In genomic region chr7:34570114-34571065, GRCm38 (mm10) we compare ENCODE assay signal across 8 mouse cellular contexts.
DNase-seq lines count a peak whose midpoint lies in the region; ATAC-seq and TF ChIP-seq lines count a peak whose summit lies in the region.

No protein-coding gene starts in this region.

- H3K4me2 ChIP-seq in hindbrain, embryonic 16.5 days (ENCODE audit: low read length) = peak overlapping the region; percentile 70

- DNase-seq in cerebellum, postnatal 36 days = peak; percentile 19 to 23
- DNase-seq in gastrocnemius, postnatal 14 days = peak; percentile 74
- DNase-seq in left cerebral cortex, postnatal 10 days (ENCODE audit: extremely low spot score in 1 of 2, low spot score in 2 of 2) = peak; percentile 6 to 68
- peak; percentile 87 for DNase-seq in lung, postnatal 36 days
- peak; percentile 4 for DNase-seq in right cerebral cortex, postnatal 36 days (ENCODE audit: low spot score in 2 of 2)

- peak overlapping the region; percentile 45 for H3K9ac ChIP-seq in ES-Bruce4 (ENCODE audit: low read depth, poor library complexity, severe bottlenecking)
- peak overlapping the region; percentile 54 for H3K9ac ChIP-seq in hindbrain, embryonic 16.5 days (ENCODE audit: low read depth, low read length)

- H3K27ac ChIP-seq in ES-Bruce4 (ENCODE audit: insufficient read depth, low read length) = peak overlapping the region; percentile 87
- H3K27ac ChIP-seq in hindbrain, embryonic 16.5 days (ENCODE audit: low read depth, low read length) = peak overlapping the region; percentile 49; the same call in 1 of the 2 replicates

- H3K27me3 ChIP-seq in ES-Bruce4 (ENCODE audit: control insufficient read depth, insufficient read depth, low read length, poor library complexity, severe bottlenecking) = no peaks in the 10 kb centered on the region
- H3K27me3 ChIP-seq in hindbrain, embryonic 16.5 days (replicated peaks; ENCODE audit: control insufficient read depth, insufficient read depth, low read length) = no peaks in the 10 kb centered on the region

- TF ChIP-seq EP300 in ES-Bruce4 (IDR thresholded peaks at IDR 0.05; ENCODE audit: insufficient read depth, low read depth, low read length) = peak; percentile 91

- H3K4me3 ChIP-seq in ES-Bruce4 (ENCODE audit: low read depth, low read length) = peak overlapping the region; percentile 62
- H3K4me3 ChIP-seq in hindbrain, embryonic 16.5 days (ENCODE audit: low read length) = peak overlapping the region; percentile 30

- no peaks in the 10 kb centered on the region for H3K9me3 ChIP-seq in ES-Bruce4 (replicated peaks; ENCODE audit: control insufficient read depth, insufficient read depth, low read length, poor library complexity, severe bottlenecking)
- H3K9me3 ChIP-seq in hindbrain, embryonic 16.5 days (ENCODE audit: control insufficient read depth, low read length) = no peaks in the 10 kb centered on the region

- peaks cover 4% of the 10 kb centered on the region for H3K4me1 ChIP-seq in ES-Bruce4 (ENCODE audit: control insufficient read depth, insufficient read depth, low read length)
- peaks cover 14% of the 10 kb centered on the region for H3K4me1 ChIP-seq in hindbrain, embryonic 16.5 days (ENCODE audit: control insufficient read depth, insufficient read depth, low read depth, low read length)

- ATAC-seq in hindbrain, embryonic 16.5 days = peak; percentile 90
- ATAC-seq in erythroblast, adult 5-6 weeks (replicated peaks; ENCODE audit: low FRiP score, poor library complexity, severe bottlenecking) = no peak

- 2% methylated on average over 42 of the region's 43 CpGs for WGBS in hindbrain, embryonic 16.5 days

- intact Hi-C loops in gastrocnemius, postnatal 14 days (cut with DNase I; ENCODE audit: low total_unique reads) = no loop called here
- intact Hi-C loops in left cerebral cortex, postnatal 10 days (cut with DNase I) = no loop called here

- no peak for TF ChIP-seq POLR2A in ES-Bruce4 (IDR thresholded peaks at IDR 0.05; ENCODE audit: insufficient read depth, low read length)

- TF ChIP-seq CTCF in ES-Bruce4 (IDR thresholded peaks at IDR 0.05; ENCODE audit: low read depth, low read length) = no peak

- H3K36me3 ChIP-seq in ES-Bruce4 (ENCODE audit: control insufficient read depth, insufficient read depth, low read length, poor library complexity, severe bottlenecking) = no peaks in the 10 kb centered on the region
- no peaks in the 10 kb centered on the region for H3K36me3 ChIP-seq in hindbrain, embryonic 16.5 days (ENCODE audit: control insufficient read depth, insufficient read depth, low read length)

Comparison
In these comparisons a context has a peak if more than half of its experiments do, and no peak if none do; other contexts are left out.
1. DNase-seq: peak in every context shown above with its lines; median percentile 87 in lung, postnatal 36 days; 74 in gastrocnemius, postnatal 14 days; 37 in left cerebral cortex, postnatal 10 days; 21 in cerebellum, postnatal 36 days; 4 in right cerebral cortex, postnatal 36 days.